Mouse (Mus musculus): ENCODE measurements at regions not wholly inside any gene's neighbourhood (a gene's known extent, or its start where the extent isn't known, plus 50 kb on each side); places are given as distances from the start of the nearest gene placed in this dataset.

GRCm38 (mm10) chr12:12622712-12623292 lies 318.9 kb downstream of the Mycn start:
- DNase-seq = peak in 1 of 2 experiments; percentile 33

DNA sequence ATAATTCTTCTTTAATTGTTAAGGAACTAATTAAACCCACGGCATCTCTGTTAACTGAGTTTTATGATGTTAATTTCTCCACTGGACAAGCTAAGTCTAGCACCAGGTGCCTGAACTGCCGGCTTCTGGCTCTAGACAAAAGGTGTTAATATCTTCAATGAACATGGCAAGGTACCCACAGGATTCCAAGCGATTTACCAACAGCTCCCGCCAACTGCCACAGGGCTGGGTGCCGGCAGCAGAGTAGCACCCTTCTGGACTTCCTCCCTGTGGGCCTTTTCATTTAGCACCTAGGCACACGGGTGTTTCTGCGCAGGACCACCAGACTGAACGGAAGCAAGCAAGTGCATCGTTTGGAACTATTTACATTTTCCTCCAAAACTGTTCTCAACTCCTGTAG lies 320.2 kb downstream of the Mycn start:
- DNase-seq = no peak

- DNase-seq = no peak
Observed at GRCm38 (mm10) chr12:12620316-12620715, 321.4 kb downstream of the Mycn start.

DNA sequence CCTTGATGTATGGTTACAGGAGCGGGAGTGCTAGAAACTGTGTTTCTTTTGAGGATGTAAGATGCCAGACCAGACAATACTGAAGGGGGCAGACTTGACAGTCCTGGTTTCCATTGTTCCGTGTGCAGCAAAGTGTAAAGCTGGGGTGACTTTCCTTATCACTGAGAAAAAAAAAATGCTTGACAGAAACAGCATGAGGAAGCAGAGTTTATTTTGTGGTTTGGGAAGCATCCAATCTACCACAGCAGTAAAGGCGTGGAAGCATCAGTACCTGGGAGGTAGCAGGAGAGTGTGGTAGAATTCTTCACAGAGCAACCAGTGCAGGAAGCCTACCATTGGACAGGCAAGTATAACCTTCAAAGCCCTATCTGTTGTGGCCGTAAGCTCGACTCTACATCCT lies 322.3 kb downstream of the Mycn start:
- DNase-seq = no peak

GRCm38 (mm10) chr12:12612520-12612919 lies 329.2 kb downstream of the Mycn start:
- DNase-seq = no peak

DNA sequence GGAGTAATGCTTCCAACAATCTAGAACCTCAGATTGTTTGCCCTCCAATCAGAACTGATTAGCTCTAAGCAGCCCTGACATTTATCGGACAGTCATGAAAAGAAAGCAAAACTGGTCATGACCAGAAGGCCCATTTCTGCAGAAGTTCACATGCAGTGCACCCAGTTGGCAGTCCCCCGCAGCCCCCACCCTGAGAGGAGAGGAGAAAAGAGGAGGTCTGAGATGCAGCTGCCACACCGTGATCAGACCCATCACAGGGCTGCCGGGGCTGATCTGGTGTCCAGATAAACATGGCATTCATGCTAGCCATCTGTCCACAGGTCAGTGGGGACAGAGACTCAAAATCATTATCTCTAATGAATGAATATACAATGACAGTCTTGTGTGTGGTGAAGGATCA lies 330.9 kb downstream of the Mycn start:
- DNase-seq = no peak

DNA sequence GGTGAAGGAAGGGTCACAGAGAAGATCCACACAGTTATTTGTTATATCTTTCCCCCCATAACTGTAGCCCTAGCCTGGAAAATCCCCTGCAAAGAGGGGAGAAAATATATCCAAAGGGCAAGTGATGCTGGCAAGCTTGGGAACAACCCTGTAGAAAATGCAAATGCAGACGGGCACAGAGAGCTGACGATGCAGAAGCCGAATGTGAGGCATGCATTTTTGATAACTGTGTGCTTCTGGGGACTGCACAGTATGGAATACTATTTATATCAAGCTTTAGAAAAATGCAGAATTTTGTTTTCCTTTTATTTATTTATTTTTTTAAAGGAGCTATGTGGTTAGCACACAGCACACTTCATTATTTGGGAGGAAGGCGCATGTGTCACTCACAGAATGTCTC lies 333.7 kb downstream of the Mycn start:
- no peak for DNase-seq

- DNase-seq = no peak
Observed at GRCm38 (mm10) chr12:12606911-12607310, 334.8 kb downstream of the Mycn start.

DNA sequence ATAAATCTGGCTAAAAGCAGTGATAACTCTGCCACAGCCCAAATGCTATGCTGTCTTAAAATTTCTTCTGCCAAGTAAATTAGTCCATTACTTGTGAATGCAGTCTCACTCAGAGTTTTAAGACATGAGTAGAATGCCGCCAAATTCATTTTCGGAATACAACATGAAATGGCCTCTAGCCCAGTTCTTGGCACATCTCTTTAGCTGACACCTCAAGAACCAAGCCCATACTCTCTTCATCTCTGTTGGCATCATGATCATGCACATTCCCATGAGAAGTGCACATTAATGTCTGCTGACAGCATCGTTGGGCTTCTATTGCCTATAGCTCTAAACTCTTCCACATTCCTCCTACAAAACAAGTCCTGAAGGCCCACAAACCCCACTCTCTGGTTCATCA lies 336.2 kb downstream of the Mycn start:
- no peak for DNase-seq

DNA sequence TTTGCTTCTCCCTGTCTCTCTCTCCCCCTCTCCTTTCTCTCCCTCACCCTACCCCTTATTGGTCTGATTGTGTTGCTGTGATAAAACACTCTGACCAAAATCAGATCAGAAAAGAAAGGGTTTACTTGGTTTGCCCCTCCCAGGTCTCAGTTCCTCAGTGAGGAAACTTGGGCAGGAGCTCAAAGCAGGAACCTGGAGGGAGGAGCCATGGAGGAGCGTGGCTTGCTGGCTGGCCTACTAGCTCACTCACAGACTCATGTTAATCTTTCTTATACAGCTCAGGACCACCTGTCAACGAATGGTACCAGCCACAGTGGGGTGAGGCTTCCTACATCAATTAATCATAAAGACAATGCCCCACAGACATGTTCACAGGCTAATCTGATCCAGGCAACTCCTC lies 339.4 kb downstream of the Fam49a start:
- no peak for DNase-seq

DNA sequence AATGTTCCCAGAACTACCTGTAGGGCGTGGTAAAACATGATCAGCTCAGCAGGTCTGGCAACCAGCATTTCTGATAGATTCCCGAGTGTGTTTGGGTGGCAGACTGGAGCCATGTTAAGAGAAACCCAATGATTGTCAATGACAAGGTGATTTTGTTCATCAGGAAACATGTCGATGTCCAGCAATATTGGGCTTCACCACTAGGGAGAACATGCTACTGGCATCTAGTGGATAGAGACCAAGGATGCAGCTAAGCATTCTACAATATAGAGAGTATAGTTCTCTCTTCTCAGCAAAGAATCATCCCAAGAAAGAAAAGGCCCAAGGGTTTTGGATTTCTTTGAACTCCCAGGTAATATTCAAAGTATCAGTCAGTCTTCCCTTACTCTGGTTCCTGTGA lies 333.5 kb downstream of the Fam49a start:
- DNase-seq = no peak

GRCm38 (mm10) chr12:12594567-12594966 lies 332.6 kb downstream of the Fam49a start:
- no peak for DNase-seq

DNA sequence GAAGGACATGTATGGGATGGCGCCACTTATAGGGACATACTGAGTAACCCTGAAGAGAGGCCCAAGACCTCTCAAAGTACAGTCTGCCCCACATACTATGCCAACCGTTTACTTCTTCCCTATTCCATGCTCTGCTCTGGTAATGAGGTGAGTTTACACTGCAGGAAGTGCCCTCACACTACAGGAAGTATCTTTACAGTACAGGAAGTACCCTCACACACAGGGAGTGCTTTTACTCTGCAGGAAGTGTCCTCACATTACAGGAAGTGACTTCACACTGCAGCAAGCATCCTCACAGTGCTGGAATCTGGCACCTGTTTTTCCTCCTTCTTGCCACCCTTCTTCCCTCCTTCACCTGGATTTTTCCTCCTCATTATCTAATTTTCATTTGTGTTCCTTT lies 331.4 kb downstream of the Fam49a start:
- no peak for DNase-seq

GRCm38 (mm10) chr12:12590753-12591291 lies 328.9 kb downstream of the Fam49a start:
- DNase-seq = no peak

DNA sequence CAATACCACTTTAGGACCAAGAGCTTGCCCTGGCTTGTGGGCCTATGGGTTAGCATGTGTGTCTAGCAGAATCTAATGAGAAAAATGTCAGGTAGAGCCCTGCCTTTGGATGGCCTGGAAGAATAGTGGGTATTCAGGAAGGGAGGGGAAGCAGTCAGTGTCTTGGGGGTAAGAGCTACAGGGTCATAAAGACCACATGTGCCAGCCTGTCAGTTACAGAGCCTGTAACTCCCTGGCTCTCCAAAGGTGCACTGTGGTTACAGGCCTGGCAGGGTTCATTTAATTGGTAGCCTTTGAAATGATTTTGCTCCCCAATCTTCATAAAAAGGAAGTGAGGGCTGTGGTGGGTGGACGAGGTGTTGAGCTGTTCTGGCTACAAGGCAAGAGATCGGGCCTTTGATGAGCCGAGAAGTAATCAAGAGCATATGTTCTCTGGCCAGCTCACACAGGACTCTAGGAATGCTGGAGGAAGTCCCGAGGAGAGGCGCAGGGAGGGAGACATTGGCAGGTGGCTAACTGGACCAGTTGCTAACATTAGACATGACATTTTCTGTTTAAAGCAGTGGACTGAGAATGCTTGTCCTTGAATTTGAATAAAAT lies 326.9 kb downstream of the Fam49a start:
- DNase-seq = no peak

DNA sequence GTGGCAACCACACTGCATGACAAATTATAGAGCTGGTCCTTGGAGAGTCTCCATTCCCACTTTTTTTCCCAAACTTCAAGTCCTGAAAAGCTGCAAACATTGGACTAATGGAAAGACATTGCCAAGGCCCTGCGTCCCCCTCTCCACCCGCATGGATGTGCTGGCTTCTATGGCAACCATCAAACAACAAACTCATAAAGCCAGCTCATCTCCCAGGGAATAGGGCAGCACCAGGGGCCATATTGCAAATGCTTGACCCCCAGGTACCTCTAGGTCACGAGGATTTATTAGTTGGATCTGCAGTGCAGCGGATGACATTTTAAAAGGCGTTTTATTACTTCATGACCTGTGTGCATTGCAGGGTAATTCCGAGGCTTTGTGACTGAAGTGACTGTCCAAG lies 324.5 kb downstream of the Fam49a start:
- DNase-seq = no peak

GRCm38 (mm10) chr12:12581271-12582186 lies 319.6 kb downstream of the Fam49a start:
- peak in 1 of 2 experiments; percentile 8 for DNase-seq

GRCm38 (mm10) chr12:12580763-12581178 lies 318.8 kb downstream of the Fam49a start:
- peak; percentile 70 to 79 for DNase-seq

DNA sequence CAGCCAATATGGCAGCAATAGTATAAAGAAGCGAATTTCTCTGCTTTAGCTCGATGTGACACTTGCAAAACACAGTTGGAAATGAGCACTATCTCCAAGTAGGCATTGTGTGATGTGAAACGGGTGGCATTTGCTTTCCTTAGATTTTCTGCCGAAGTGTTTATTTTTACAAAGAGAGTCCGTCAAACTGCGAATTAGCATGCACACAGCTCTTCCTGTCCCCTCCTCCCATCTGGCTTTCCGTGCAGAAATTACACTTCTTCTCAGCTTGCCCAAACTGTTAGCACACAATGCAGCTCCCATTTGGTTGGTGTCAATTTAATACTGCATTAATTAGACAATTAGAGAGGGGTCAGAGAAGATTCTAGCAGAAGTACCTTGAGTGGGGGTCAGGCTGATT lies 316.3 kb downstream of the Fam49a start:
- no peak for DNase-seq

DNA sequence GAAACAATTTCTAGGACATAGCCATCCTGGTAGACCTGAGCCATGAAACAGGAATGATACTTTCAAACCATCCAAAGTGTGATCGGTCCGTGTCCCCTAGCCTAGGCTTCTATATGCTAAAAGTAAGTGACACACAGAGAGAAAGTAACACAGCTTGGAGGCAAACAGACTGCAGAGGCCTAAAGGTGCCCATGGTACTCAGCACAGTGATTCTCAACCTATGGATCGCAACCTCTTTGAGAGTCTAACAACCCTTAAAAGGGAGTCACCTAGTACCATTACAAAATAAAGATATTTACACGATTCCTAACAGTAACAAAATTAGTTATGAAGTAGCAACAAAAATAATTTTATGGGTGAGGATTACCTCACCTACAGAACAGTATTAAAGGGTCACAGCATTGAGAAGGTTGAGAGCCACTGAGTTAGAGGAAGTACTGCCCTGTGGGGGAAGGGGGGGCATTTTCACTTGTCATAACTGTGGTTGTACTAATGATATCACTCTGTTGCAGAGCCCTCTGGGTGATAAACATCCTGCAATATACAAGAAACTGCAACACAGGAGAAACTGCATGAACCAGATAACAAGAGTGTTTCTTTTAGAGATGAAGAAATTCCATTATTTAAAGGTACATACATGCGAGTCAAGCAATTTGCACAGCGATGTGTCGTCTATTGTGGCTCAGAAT lies 308.8 kb downstream of the Fam49a start:
- DNase-seq = peak; percentile 15 to 44

DNA sequence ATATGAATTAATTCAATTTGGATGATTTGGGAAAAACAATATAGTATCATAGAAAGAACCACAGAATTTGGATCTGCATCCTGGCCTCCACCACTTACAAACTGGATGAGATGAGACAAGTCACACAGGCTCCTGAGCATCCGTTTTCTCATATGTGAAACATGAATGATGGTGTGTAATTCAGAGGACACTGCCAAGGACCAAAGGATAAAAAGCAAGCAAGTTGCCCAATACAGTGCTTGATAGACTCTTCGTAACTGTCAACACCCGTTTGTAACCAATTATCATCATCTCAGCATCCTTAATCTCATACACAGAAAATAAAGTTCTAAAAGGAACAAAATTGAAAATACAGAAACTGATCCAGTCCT lies 305.8 kb downstream of the Fam49a start:
- DNase-seq = no peak

DNA sequence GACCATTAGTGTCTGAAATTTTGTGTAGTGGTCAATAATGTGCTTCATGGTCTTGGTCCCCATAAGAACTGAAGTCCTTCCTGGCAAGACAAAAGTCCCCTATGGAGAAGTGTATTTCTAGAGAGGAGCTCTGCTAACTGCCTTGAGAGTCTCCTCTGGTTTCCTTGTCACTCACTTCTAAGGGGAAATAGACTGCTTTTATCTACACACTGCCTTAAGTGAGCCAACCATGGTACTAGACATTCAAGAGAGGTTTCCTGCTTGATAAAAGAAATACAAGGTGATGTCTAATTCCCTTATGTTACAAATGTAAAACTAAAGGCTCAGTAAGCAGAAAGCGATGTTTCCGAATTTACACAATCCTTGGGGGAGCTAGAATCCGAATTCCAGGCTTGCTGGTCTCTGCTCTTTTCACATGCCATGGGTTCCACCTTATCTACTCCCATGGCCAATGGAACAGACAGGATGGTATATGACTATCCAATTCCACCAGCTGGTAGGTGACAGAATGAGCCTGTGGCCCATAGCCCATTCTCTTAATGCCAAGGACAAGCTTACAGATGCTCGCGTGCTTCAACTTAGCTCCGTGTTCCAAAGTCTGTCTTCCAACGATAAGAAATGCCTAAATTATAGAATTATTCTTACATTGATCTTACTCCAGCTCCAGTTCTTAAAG lies 305.3 kb downstream of the Fam49a start:
- DNase-seq = no peak

DNA sequence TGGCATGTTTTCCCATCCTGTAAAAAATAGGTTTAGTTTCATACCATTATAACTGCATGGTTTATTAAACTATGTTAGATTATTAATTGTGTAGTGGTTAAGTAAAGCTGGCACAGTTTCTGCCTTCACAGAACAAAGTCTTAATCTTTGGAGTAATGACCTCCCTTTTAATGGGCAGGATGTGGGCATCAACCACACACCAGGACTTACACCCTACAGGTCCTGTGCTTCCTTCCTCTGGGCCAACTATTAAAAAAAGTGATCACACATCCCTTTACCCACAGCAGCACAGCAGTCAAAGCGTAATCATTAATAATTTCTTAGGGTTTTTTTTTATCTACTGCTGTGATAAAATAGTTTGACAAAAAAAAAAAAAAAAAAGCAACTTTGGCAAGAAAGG lies 300.3 kb downstream of the Fam49a start:
- no peak for DNase-seq
